ENCODE assay signal across 20 mouse cellular contexts in the genomic region with DNA sequence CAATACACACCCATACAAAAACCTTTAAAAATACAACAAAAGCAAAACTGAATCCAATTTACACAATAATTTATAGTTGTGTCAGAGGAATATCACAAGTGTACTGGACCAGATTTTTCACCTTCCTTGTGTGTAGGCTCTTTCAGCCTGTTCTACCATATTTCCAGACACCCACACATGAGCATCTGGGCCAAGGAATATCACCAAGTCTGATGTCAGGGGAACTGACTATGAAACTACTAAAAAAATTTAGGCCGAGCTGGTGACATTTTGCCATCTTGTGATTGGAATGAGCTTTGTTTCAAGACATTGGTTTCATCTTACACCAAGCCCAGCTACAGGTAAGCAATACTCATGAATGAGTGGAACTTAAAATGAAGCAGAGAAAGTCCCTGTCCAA.
DNase-seq lines count a peak whose midpoint lies in the region.
"Had no signal": no experiment of that assay in that cellular context is flagged by ENCODE, and none has a peak within 500 bp of the region (broad histone marks: within the 10 kb centered on the region; RNA-seq: fewer than 3 reads in every experiment).

No protein-coding gene starts in this region.

- peak; percentile 69 for DNase-seq in layer of hippocampus, adult 11-12 months (ENCODE audit: low spot score)
- DNase-seq in layer of hippocampus, adult 9-10 months (ENCODE audit: low spot score): no peak
- DNase-seq in right cerebral cortex, adult 2 months (ENCODE audit: low spot score in 2 of 2): peak; percentile 35 to 51
- DNase-seq in right cerebral cortex, postnatal 25 days: no peak
- DNase-seq in layer of hippocampus, postnatal 14 days (ENCODE audit: low spot score in 2 of 2): peak; percentile 29 to 72
- DNase-seq in telencephalon, adult 2 months (ENCODE audit: low read depth, low spot score): peak; percentile 79
- DNase-seq in cerebellum, postnatal 25 days: no peak
- DNase-seq in heart, postnatal 4 days: no peak
- DNase-seq: adrenal gland, adult 2 months; cerebellum, adult 8-10 months; cerebellum, postnatal 36 days; embryo, embryonic 11 days; gastrocnemius, adult 2 months; gastrocnemius, postnatal 36 days; heart, adult 2 months; kidney, postnatal 14 days; liver; lung, embryonic 14.5 days; lung, postnatal 14 days; retina, postnatal 1 day had no signal

Comparison
In these comparisons a context has a peak if more than half of its experiments do, and no peak if none do; other contexts are left out.
1. DNase-seq: peak in layer of hippocampus, adult 11-12 months (single experiment), right cerebral cortex, adult 2 months (2 of 2), layer of hippocampus, postnatal 14 days (2 of 2) and telencephalon, adult 2 months (single experiment); none in layer of hippocampus, adult 9-10 months (single experiment), right cerebral cortex, postnatal 25 days (single experiment), cerebellum, postnatal 25 days (0 of 2) and heart, postnatal 4 days (single experiment).